Mouse (Mus musculus): ENCODE measurements around the gene Ubap2l.

Ubap2l gene

DNA sequence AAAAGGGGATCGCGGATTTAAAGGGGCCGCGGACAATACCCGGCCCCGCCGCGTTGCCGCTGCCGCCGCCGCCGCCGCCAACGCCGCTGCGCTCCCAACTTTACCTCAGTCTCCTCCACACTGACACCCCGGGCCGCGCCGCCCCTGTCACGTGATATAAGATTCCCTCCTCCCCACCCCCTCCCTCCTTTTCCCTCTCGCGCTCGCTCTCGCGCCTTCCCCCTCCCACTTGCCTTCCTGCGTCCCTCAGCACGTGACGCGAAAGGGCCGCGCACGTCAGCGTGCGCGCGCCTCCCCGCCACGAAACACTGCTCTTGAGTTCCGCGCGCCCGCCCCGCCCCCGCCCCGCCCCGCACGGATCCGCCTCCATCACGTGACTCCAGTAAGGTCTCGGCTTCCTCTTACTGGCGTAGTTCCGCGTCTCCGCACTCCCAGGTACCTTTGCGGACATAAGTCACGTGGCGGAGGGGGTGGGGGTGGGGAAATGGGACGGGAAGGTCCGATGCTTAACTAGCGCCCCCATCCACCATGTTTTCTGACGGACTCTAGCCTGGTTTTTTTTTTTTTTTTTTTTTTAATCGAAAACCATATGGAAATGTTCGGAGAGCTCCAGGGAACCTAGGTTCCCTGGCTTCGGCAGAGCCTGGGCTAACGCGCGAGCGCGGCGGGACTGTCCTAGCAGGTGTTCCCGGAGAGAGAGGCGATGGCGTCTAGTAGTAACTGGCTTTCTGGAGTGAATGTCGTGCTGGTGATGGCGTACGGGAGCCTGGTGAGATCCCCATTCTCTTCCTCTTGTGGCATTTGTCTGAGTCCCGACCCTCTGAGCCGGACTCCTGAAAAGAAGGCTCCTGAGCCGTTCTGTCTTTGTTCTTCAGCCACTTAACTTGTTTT, at the start of gene Ubap2l:
Ubap2l (minus strand) TSS at position 278 of the 891 bp plus-strand sequence.
- peak; percentile 94 to 98 for DNase-seq (ENCODE audit: low spot score in 2 of 2)

DNA sequence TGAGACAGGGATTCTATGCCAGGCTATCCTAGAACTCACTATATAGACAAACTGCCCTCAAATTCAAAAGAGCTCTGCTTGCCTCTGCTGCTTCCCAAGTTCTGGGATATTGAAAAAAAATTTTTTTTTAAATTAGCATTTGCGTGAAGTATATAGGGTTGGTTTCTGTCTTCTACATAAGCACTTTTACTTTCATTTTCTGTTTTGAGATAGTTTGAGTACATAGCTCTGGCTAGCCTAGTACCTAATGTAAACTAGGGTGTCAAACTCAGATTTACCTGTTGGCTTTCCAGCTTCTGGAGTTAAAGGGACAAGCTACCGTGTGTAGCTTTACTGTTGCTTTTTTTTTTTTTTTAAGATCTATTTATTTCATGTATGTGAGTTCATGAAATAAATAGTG, 49.2 kb upstream of the Ubap2l start:
- no peak for DNase-seq (ENCODE audit: low spot score in 2 of 2)

DNA sequence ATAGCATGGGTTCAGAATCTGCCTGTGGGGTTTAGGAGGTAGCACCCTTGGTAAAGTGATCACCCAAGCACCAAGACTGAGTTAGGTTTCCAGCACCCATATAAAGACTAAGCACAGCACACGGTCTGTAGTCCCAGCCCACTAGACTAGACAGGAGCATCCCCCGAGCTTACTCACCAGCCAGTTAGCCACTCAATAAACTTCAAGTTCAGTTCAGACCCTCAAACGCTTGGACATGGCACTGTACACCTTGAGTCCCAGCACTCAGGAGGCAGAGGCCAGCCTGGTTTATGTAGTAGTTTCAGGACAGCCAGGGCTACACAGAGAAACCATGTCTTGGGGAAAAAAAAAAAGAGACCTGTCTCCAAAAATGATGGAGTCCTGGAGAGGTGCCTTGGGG, 48.6 kb upstream of the Ubap2l start:
- no peak for DNase-seq (ENCODE audit: low spot score in 2 of 2)

DNA sequence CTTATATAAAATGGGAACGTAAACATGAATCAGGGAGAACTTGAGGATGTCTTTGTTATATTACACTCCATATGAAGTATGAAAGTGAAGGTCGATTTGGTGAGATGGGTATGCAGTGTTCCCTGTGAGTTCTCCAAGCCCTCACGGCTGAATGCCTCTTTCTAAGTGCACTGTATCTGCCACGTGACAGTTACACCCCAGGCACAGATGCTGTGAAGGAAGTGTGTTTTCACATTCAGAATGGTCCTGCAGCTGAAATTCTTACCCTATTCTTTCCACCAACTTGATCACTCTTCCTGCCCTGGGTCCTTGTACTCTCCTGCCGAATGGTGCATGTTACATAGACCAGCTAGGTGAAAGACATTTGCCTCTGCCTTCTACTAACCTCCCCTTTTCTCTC, 45.5 kb upstream of the Ubap2l start:
- DNase-seq (ENCODE audit: low spot score in 2 of 2) = no peak

DNA sequence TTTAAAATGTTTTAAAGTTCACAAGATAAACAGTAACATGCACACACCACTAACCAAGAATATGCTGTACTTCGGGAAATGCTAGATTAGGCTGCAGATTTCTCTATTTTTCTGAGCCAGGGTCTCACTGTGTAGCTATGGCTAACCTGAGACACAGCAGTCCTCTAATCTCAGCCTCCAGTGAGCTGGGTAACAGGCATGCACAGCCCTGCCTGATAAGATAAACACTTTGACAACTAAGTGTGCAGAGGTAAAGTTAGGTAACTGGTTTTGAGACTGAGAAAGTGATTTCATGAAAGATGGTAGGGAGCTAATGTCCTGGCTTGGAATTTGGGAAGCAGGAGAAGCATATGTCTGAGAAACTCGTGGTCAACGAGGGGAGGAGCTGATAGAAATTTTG, 42.0 kb upstream of the Ubap2l start:
- DNase-seq (ENCODE audit: low spot score in 2 of 2) = no peak

DNA sequence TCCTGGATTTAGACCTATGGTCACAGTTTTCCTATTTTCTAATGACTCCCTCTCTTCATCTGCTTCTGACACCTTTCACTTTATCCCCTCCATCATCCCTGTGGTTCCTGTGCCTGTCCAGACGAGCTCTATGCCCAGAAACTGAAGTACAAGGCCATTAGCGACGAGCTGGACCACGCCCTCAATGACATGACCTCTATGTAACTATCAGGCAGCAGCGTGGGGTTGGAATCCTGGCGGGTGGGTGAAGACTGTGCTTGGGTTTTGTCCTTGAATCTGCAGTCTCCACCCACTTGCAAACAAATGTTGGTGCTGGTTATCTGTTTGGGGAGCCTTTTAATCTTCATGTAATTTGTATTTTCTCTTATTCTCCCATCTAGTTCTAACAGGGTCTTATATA, 38.5 kb upstream of the Ubap2l start:
- DNase-seq (ENCODE audit: low spot score in 2 of 2) = no peak

DNA sequence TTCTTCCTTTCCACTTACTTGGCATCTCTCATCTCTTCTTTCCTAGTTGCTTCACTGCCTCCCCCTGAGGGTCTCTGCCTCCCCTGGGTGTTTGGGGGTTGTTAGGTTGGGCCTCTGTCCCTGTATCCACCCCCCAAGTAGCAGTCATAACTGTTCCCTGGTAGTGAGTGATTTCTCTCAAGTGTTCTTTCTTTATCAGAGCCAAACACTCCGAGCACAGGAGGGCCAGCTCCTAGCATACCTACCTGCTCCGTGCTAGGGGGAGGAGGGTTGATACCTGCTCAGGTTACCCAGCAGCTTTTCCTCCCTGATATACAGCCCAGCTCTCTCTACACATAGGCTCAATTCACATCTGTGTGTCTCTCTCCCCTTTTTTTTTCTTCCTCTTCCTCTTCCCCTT, 36.2 kb upstream of the Ubap2l start:
- no peak for DNase-seq (ENCODE audit: low spot score in 2 of 2)

DNA sequence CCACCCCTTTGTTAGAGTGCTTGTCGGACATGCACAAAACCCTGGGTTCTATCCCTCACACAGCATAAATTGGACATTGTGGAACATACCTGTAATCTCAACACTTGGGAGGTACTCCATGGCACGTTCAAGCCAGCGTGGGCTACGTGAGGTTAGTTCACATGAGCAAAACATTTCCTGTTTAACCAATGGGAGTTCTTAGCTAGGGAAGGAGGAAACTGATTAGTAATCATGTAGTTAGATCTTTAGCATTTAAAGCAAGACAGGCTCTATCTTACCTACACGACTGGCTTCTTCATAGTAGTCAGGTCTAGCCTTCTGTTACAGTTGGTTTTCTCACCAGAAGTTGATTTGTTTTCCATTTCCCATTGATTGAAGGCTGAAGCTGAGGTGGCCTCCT, 33.6 kb upstream of the Ubap2l start:
- no peak for DNase-seq (ENCODE audit: low spot score in 2 of 2)

DNA sequence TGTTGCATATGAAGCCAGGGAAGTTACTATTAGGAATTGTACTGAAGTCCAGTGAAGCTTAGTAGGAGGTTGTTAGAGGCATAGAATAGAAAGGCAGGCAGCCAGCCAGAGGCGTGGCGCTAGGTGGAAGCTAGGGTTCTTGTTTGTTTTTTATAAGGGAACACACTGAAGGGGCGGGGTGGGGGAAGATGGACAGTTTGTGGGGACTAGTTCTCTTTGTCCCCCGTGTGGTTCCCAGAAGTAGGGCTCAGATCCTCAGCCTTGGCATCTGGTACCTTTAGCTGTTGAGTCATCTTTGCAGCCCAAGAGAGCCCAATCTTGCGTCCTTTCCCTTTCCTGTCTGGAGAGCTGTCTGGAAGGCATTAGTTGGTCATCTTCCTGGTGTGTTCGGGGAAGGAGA, 32.9 kb upstream of the Ubap2l start:
- no peak for DNase-seq (ENCODE audit: low spot score in 2 of 2)

DNA sequence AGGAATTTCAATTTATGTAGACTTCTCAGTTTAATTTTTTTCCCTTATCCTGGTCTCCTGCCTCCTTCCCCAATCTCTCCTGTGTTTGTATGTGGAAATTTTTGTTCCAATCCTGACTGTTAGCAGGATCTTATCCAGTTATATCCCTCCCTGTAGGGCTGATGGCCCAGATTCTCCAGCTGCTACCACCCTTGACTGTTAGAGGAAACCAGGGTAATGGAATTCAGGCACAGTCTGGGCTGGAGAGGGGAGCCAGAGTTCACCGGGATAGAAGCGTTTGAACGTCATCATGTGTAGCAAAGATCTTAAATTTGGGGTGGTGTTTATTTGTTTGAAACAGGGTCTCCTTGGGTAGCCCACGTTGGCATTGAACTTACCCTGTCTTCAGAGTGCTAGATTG, 32.4 kb upstream of the Ubap2l start:
- DNase-seq (ENCODE audit: low spot score in 2 of 2) = no peak

DNA sequence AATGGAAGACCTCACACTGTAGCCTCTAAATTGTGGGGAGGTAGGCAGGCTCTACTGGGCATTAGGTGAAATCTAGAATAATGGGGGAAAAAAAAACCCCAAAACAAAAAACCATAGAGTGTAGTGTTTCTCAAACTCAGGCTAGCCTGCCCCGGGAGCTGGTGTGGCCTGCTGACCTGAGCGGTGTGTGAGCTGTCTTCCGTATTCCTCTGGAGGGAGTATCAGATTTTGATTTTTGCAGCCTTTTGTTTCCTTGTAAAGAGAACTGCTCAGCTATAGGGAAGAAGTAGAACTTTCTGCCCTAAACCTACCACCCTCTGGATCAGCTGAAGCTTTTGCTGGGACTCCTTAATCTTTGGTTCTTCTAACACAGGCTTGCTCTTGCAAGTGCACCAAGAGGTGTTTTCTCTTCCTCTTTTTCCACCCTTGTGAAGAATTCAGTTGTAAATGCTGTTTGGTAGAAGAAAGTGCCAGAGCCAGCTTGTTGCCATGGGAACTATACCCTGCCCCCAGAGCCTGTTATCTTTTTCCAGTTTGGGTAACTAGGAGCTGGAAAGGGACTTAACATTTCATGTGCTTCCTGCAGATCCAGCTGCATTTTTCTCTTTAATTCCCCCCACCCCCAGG, 31.4 kb upstream of the Ubap2l start:
- peak; percentile 30 to 43 for DNase-seq (ENCODE audit: low spot score in 2 of 2)

DNA sequence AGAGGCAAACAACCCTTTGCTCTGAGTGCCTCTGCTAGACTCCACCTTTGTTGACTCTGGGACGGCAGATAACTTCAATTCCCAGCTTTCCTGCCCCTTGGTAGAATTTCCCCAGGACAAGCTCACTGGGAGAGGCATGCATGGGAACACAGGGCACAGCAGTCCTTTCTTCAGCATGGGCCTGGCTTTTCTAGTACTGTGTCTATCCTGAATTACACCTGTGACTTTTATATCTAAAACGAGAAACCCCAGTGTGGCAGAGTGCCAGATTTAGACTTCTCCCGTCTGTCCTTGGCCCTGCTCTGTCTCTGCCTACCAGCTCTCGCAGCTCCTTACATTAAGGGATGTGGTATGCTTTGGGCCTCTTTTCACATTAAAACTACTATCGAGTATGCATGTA, 30.6 kb upstream of the Ubap2l start:
- peak in 1 of 2 experiments; percentile 30 for DNase-seq (ENCODE audit: low spot score in 2 of 2)

DNA sequence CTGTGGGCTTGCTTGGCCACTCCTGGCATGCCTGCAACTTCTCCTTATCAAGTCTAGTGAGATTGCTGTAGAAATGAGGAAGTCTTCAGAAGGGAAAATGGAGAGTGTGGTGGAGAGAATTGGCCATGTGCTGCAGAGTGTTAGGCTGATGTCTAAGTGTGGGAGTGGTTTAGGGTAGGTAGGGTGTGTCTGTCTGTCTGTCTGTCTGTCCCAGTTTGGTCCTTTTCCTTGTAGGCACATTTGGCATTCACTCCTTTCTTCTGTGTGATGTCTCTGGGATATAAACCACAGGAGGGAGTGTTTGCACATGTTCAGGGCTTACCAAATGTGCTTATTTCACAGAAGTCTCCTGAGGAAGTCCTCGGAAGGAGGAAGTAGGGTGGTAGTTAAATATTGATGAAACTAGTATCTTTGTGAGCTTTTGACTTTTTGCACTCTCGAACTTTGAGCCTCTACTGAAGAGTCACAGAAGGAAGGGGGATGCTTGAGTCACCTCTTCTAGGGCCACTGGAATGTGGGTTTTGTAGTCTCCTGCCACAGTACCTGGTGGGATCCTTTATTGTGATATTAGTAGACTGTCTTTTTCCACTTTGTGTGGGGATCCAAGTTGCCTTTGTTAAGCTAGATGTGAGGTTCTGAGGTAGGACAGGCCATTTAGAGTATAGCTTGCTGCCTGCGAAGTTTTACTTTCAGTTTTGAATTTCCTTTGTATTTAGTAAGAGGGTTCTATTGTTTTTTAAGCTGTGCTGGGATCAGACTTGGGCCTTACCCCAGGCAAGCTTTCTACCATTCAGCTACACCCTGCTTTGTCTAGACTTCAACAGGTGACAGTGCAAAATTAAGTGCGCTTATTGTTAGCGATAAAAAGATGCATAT, 29.2 kb upstream of the Ubap2l start:
- peak; percentile 44 to 59 for DNase-seq (ENCODE audit: low spot score in 2 of 2)

DNA sequence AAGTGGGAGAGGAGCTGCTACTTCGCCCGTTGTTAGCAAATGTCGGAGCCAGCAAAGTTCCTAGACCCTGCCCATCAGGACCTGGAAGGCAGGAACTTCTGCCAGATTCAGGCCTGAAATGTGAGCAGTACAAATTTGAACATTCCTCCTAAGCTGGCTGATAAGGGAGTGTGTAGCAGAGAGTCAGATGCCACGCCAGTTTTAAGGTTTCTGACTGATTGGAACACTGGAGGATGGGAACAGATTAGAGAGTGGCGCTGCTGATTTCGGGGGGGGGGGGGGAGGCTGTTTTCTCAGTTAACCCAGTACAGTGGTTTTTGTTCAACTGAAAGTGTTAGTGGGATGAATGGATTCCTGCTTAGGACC, 28.1 kb upstream of the Ubap2l start:
- DNase-seq (ENCODE audit: low spot score in 2 of 2) = no peak

DNA sequence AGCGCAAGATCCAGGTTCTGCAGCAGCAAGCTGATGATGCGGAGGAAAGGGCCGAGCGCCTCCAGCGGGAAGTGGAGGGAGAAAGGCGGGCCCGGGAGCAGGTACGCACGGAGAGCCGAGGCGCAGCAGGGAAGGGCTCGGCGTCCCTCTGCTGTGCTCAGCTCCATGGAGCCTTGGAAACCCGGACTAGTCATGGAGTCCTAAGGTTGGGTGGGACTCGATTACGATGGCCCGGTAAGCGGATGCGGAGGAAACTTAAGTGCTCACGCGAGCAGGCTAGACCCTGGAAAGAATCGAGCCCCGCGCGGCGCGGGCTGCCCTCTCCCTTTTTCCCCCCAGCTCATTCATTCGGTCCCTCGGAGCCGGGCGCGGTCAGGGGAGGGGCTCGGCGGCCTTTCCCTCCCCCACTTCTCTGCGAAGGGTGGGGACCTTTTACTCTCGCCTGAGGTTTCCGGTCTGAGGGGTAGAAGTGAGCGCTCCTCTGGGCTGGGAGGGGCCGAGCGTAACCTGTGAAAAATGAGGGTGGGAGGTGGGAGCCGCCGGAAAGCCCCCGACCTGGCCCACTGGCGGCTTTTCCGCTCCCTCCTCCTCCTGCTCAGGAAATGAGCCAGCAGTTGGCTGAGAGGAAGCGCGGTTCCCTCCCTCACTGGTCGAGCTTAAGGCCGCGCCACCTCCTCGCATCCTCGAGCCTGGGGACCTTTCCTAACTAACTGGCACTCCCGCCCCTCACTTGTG, 27.5 kb upstream of the Ubap2l start:
- peak; percentile 91 to 92 for DNase-seq (ENCODE audit: low spot score in 2 of 2)

DNA sequence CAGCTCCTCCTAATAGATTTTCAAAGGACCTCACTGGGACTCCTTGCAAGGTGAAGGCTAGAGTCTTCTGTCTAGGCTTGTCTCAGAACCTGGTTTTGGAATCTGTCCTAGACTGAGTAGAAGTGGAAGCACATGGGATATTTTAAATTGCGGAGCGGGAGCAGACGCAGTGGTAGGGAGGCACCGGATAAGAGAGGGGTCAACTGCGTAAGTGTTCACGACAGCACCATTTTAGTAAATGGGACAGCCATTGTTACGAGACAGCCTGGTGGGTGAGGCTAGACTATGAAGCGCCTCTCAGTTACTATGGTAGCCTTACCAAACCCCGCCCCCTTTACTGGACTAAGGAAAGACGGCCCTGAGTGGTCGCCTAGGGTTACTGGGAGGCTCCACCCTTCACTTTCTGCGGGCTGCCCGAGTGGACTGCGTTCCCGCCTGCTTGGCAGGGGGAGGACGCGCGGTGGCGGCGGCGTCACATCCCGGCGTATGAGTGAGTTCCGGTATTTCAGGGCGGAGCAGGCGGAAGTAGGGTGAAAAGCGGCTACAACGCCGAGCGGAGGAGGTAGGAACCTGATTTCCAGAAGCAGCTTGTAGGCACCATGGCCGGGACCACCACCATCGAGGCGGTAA, 26.8 kb upstream of the Ubap2l start:
- peak; percentile 96 to 97 for DNase-seq (ENCODE audit: low spot score in 2 of 2)

DNA sequence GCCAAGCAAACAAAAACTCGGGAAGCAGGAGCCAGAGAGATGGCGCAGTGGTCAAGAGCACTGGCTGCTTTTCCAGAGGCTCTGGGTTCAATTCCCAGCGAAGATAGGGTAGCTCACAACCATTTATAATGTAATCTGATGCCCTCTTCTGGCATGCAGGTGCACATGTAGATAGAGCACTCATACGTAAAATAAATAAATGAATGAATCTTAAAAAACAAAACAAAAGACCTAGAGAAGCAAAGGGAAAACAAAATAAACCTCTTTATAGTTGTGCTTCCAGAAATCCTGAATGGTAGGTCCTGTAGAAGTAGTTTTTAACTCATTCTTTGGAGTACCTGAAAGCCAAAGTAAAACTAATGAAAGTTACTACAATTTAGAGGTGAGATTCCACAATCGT, 25.8 kb upstream of the Ubap2l start:
- no peak for DNase-seq (ENCODE audit: low spot score in 2 of 2)

DNA sequence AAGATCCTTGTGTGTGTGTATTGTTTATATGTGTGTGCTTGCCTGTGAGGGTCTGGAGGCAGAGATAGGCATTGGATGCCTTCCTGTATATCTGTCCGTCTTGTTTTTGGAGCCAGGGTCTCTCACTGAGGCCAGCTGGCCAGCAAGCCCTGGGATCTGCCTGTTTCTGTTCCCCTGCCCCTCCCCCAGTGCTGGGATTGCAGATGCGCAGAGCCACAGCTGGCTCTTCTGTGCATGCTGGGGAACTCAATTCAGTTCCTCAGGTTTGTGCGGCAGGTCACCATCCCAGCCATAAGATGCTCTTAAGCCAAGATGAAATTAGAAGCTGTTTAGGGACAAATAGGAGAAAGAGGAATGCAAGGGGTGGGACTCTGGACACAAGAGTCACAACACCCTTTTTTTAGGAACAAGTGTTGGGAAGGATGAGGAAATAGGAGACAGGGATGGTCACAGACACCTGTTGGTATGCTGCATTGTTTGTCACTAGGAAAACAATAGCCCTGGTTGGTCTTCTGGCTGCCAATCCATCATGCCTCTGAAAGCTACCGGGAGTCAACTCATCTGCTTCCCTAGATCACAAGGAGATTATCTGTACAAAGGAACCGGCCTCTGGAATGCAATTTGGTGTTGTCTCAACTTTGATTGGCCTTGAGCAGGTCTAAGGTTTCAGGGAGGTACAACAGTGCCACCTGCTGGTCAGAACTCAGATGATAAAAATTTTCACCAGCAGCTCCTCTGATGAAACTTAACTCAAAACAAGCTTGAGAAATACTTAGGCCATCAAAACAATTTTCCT, 24.7 kb upstream of the Ubap2l start:
- DNase-seq (ENCODE audit: low spot score in 2 of 2) = peak; percentile 66 to 74

DNA sequence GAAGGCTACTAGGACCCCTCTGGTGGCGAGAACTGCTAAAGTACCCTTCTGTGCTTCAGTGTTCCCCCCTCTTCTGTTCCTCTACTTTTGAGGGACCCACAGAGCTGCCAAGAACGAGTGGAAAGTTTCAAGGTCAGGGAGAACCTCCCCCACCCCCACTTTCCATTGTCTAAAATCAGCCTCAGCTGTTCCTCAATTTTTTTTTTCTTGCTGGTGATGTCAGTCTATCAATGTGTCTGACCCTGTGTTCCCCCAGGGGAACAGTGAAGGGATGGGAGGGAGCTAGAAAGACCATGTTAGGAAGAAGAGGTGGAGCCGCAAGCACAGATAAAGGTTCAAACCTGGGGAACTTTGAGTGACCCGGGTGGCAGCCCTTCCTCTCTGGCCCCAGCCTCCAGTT, 19.9 kb upstream of the Ubap2l start, which contains the start of gene Tpm3:
Tpm3 (plus strand) TSS at position 356 of the 400 bp plus-strand sequence.
- DNase-seq (ENCODE audit: low spot score in 2 of 2) = no peak

DNA sequence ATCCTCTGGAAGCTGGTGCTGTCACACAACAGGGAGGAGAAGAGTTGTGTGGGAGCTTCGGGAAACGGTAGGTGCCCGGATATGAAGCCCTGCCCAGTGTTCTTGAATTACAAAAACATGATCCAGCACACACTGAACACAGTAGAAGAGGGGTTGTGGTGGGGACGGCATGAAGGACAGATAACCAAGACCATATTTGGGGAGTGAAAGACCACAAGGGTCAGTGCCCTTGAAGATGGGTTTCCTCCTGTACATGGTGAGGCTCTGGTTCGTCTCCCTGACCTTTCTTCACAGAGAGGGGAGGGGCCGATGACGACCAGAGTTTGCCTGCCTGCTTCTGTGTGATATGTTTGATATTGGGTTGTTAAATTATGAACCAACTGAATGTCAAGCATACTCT, 17.3 kb upstream of the Ubap2l start:
- no peak for DNase-seq (ENCODE audit: low spot score in 2 of 2)
